Mouse (Mus musculus): Measurements from ENCODE around the gene Gm5127. TPM values are rescaled to one million over a fixed set of nuclear protein-coding genes. Genes with fewer than 3 reads are reported as not detected.

Gm5127 gene
- total and polyA plus RNA-seq, 3 experiments = not detected

DNA sequence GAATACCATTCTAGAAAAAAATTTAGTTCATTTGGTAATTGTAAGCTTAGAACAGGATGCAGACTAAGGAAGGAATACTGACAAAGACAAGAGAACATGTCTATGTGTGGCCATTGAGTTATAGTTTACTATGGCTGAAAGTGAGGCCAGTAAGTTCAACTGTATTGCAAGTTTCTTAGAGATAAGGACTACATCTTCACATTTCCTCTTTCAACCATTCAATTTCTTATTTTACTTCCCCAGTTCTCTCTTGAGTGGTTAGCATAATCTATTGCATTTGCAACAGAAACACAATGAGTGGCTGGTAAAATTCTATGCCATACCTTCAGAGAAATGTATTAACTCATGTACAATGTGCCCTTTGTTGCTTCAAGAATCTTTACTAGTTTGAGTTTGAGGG lies 10.9 kb downstream of the Gm5127 start:
- Histone ChIP-seq H3K9me3 (replicated peaks) (no peaks in the 10 kb centered on the region), H3K4me1 (ENCODE audit: insufficient read depth, low read depth, low read length) (no peaks in the 10 kb centered on the region), H3K4me3 (ENCODE audit: low read depth, low read length) (no peak overlapping the region), H3K27me3 (ENCODE audit: insufficient read depth, low read length) (no peaks in the 10 kb centered on the region), H3K36me3 (replicated peaks) (no peaks in the 10 kb centered on the region)
- TF ChIP-seq POLR2AphosphoS5 (IDR thresholded peaks at IDR 0.05; ENCODE audit: insufficient replicate concordance, low read depth, low read length) = no peak
- no peak for TF ChIP-seq GATA2 (IDR thresholded peaks at IDR 0.05; ENCODE audit: borderline replicate concordance, low read depth, low read length)
- no peak for TF ChIP-seq CTCF (IDR thresholded peaks at IDR 0.05; ENCODE audit: low read depth, low read length)
- TF ChIP-seq GATA1 (IDR thresholded peaks at IDR 0.05; ENCODE audit: borderline replicate concordance, low read length) = no peak
- TF ChIP-seq TAL1 (conservative IDR thresholded peaks at IDR 0.05; ENCODE audit: low read depth, low read length) = no peak
- ATAC-seq (ENCODE audit: extremely low read depth, insufficient number of reproducible peaks, low FRiP score, poor library complexity, severe bottlenecking) (no peak), DNase-seq (ENCODE audit: low spot score) (no peak)

- no peak overlapping the region for H3K4me3 ChIP-seq (ENCODE audit: low read depth, low read length)
- no peaks in the 10 kb centered on the region for H3K36me3 ChIP-seq (replicated peaks)
- DNase-seq (ENCODE audit: low spot score) = no peak
- no peak for TF ChIP-seq TAL1 (conservative IDR thresholded peaks at IDR 0.05; ENCODE audit: low read depth, low read length)
- TF ChIP-seq CTCF (IDR thresholded peaks at IDR 0.05; ENCODE audit: low read depth, low read length) = no peak
- TF ChIP-seq GATA2 (IDR thresholded peaks at IDR 0.05; ENCODE audit: borderline replicate concordance, low read depth, low read length) = no peak
- no peak for TF ChIP-seq GATA1 (IDR thresholded peaks at IDR 0.05; ENCODE audit: borderline replicate concordance, low read length)
- no peak for TF ChIP-seq POLR2AphosphoS5 (IDR thresholded peaks at IDR 0.05; ENCODE audit: insufficient replicate concordance, low read depth, low read length)
- H3K27me3 ChIP-seq (ENCODE audit: insufficient read depth, low read length) = no peaks in the 10 kb centered on the region
- no peaks in the 10 kb centered on the region for H3K4me1 ChIP-seq (ENCODE audit: insufficient read depth, low read depth, low read length)
- no peaks in the 10 kb centered on the region for H3K9me3 ChIP-seq (replicated peaks)
- no peak for ATAC-seq (ENCODE audit: extremely low read depth, insufficient number of reproducible peaks, low FRiP score, poor library complexity, severe bottlenecking)
These were observed 12.9 kb downstream of the Gm5127 start for GRCm38 (mm10) chrX:106595904-106596303.

DNA sequence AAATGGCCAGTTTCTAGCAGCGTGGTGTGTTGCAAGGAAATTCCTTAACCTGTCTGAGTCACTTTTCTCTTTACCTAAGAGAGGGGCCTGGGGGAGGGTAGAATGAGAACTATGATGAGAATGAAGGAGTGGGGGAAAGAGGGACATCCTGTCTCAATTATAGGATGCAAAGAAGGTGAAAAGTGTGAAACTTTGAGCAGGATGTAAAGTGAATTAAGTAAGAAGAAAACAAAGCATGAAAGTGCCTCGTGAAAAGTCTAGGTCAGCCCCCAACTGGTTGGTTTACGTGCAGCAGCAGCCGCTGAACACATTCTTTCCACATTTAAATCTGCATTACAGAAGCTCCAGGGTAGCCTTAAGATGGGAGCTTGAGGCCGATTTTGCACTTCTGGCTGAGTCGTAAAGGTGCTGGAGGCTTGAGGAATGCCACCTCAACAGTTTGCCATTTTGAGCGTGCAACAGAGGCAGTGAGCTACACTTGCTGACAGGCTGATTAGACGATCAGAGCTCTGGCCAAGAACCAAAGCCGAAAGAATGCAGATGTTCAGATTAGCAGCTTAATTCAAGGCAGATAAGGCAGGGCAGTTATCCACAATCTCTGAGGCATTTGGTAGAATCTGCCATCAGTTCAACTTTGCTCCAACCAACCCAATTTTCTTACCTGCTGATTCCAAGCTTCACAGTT lies 19.7 kb downstream of the Gm5127 start:
- H3K9me3 ChIP-seq (replicated peaks) = no peaks in the 10 kb centered on the region
- ATAC-seq (ENCODE audit: extremely low read depth, insufficient number of reproducible peaks, low FRiP score, poor library complexity, severe bottlenecking) (no peak), DNase-seq (ENCODE audit: low spot score) (no peak)
- H3K4me1 ChIP-seq (ENCODE audit: insufficient read depth, low read depth, low read length) = no peaks in the 10 kb centered on the region
- no peaks in the 10 kb centered on the region for H3K36me3 ChIP-seq (replicated peaks)
- H3K4me3 ChIP-seq (ENCODE audit: low read depth, low read length) = no peak overlapping the region
- TF ChIP-seq POLR2AphosphoS5 (IDR thresholded peaks at IDR 0.05; ENCODE audit: insufficient replicate concordance, low read depth, low read length) (no peak), GATA1 (IDR thresholded peaks at IDR 0.05; ENCODE audit: borderline replicate concordance, low read length) (no peak), GATA2 (IDR thresholded peaks at IDR 0.05; ENCODE audit: borderline replicate concordance, low read depth, low read length) (no peak), TAL1 (conservative IDR thresholded peaks at IDR 0.05; ENCODE audit: low read depth, low read length) (no peak), CTCF (IDR thresholded peaks at IDR 0.05; ENCODE audit: low read depth, low read length) (no peak)
- H3K27me3 ChIP-seq (ENCODE audit: insufficient read depth, low read length) = no peaks in the 10 kb centered on the region

GRCm38 (mm10) chrX:106603386-106603785 lies 20.4 kb downstream of the Gm5127 start, which contains the start of gene Cysltr1:
Gene Cysltr1 (minus strand): TSS chrX:106603679.
- no peak for DNase-seq (ENCODE audit: low spot score)
- TF ChIP-seq CTCF (IDR thresholded peaks at IDR 0.05; ENCODE audit: low read depth, low read length) = no peak
- TF ChIP-seq GATA2 (IDR thresholded peaks at IDR 0.05; ENCODE audit: borderline replicate concordance, low read depth, low read length) = no peak
- no peak for TF ChIP-seq TAL1 (conservative IDR thresholded peaks at IDR 0.05; ENCODE audit: low read depth, low read length)
- TF ChIP-seq GATA1 (IDR thresholded peaks at IDR 0.05; ENCODE audit: borderline replicate concordance, low read length) = no peak
- no peak for TF ChIP-seq POLR2AphosphoS5 (IDR thresholded peaks at IDR 0.05; ENCODE audit: insufficient replicate concordance, low read depth, low read length)
- no peak for ATAC-seq (ENCODE audit: extremely low read depth, insufficient number of reproducible peaks, low FRiP score, poor library complexity, severe bottlenecking)
- H3K9me3 ChIP-seq (replicated peaks) = no peaks in the 10 kb centered on the region
- H3K4me1 ChIP-seq (ENCODE audit: insufficient read depth, low read depth, low read length) = no peaks in the 10 kb centered on the region
- H3K36me3 ChIP-seq (replicated peaks) = no peaks in the 10 kb centered on the region
- H3K27me3 ChIP-seq (ENCODE audit: insufficient read depth, low read length) = no peaks in the 10 kb centered on the region
- no peak within 1 kb of the TSS for H3K4me3 ChIP-seq (ENCODE audit: low read depth, low read length)

GRCm38 (mm10) chrX:106622512-106622911 lies 39.5 kb downstream of the Gm5127 start:
- no peak overlapping the region for H3K4me3 ChIP-seq (ENCODE audit: low read depth, low read length)
- H3K27me3 ChIP-seq (ENCODE audit: insufficient read depth, low read length) = no peaks in the 10 kb centered on the region
- TF ChIP-seq CTCF (IDR thresholded peaks at IDR 0.05; ENCODE audit: low read depth, low read length) = no peak
- TF ChIP-seq POLR2AphosphoS5 (IDR thresholded peaks at IDR 0.05; ENCODE audit: insufficient replicate concordance, low read depth, low read length) = no peak
- no peak for TF ChIP-seq GATA2 (IDR thresholded peaks at IDR 0.05; ENCODE audit: borderline replicate concordance, low read depth, low read length)
- no peak for TF ChIP-seq TAL1 (conservative IDR thresholded peaks at IDR 0.05; ENCODE audit: low read depth, low read length)
- no peak for TF ChIP-seq GATA1 (IDR thresholded peaks at IDR 0.05; ENCODE audit: borderline replicate concordance, low read length)
- H3K9me3 ChIP-seq (replicated peaks) = no peaks in the 10 kb centered on the region
- DNase-seq (ENCODE audit: low spot score) = no peak
- ATAC-seq (ENCODE audit: extremely low read depth, insufficient number of reproducible peaks, low FRiP score, poor library complexity, severe bottlenecking) = no peak
- no peaks in the 10 kb centered on the region for H3K36me3 ChIP-seq (replicated peaks)
- H3K4me1 ChIP-seq (ENCODE audit: insufficient read depth, low read depth, low read length) = no peaks in the 10 kb centered on the region

GRCm38 (mm10) chrX:106623667-106624066 lies 40.7 kb downstream of the Gm5127 start:
- ATAC-seq (ENCODE audit: extremely low read depth, insufficient number of reproducible peaks, low FRiP score, poor library complexity, severe bottlenecking) (no peak), DNase-seq (ENCODE audit: low spot score) (no peak)
- Histone ChIP-seq H3K36me3 (replicated peaks) (no peaks in the 10 kb centered on the region), H3K27me3 (ENCODE audit: insufficient read depth, low read length) (no peaks in the 10 kb centered on the region), H3K4me1 (ENCODE audit: insufficient read depth, low read depth, low read length) (no peaks in the 10 kb centered on the region), H3K4me3 (ENCODE audit: low read depth, low read length) (no peak overlapping the region), H3K9me3 (replicated peaks) (no peaks in the 10 kb centered on the region)
- no peak for TF ChIP-seq CTCF (IDR thresholded peaks at IDR 0.05; ENCODE audit: low read depth, low read length)
- TF ChIP-seq GATA1 (IDR thresholded peaks at IDR 0.05; ENCODE audit: borderline replicate concordance, low read length) = no peak
- TF ChIP-seq GATA2 (IDR thresholded peaks at IDR 0.05; ENCODE audit: borderline replicate concordance, low read depth, low read length) = no peak
- no peak for TF ChIP-seq TAL1 (conservative IDR thresholded peaks at IDR 0.05; ENCODE audit: low read depth, low read length)
- TF ChIP-seq POLR2AphosphoS5 (IDR thresholded peaks at IDR 0.05; ENCODE audit: insufficient replicate concordance, low read depth, low read length) = no peak

Measured in G1E (cell line).